Mouse (Mus musculus) cortical plate, adult 2 months (tissue): Measurements from ENCODE around the gene Apopt1.

Experiments
- CTCF ChIP-seq: fragments of 200-500 bp; IDR thresholded peaks from 2 replicates; pipeline ENCODE4 v1.5.1; 2011; ENCODE audit warnings: mild to moderate bottlenecking, control low read depth, low read length; ENCODE audit not compliant: insufficient read depth; ENCODE audit errors: extremely low read depth
- POLR2A ChIP-seq: fragments of 200-500 bp; IDR thresholded peaks from 2 replicates; pipeline ENCODE4 v1.6.1; 2011; ENCODE audit warnings: mild to moderate bottlenecking, low read length, control low read depth; ENCODE audit not compliant: insufficient read depth; ENCODE audit errors: extremely low read depth

- TF ChIP-seq CTCF (no peak), POLR2A (no peak)
These were observed 48.9 kb upstream of the Apopt1 start for GRCm38 (mm10) chr12:111664144-111664634.
